Mouse (Mus musculus): ENCODE measurements around the gene Klhl2.

Klhl2 gene

GRCm38 (mm10) chr8:64764075-64764474, 85.7 kb downstream of the Klhl2 start:
- DNase-seq: no peak

DNA sequence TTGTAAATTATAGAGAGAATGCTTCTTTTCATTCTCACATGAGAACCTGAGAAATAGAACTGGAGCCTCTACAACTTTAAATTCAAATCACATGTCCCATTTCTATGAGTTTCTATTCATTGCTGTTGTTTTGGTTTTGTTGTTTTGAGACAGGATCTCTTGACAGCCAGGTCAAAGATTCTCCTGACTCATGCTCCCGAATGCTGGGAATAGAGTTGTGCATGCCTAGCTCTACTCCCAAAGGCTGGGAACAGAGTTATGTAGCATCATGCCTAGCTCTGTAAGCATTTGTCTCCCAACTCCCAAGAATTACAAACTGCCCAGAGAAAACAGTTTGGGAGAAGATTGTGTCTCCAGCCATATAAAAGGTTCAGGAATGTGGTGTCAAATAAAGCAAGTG, 87.1 kb downstream of the Klhl2 start:
- DNase-seq: no peak

DNA sequence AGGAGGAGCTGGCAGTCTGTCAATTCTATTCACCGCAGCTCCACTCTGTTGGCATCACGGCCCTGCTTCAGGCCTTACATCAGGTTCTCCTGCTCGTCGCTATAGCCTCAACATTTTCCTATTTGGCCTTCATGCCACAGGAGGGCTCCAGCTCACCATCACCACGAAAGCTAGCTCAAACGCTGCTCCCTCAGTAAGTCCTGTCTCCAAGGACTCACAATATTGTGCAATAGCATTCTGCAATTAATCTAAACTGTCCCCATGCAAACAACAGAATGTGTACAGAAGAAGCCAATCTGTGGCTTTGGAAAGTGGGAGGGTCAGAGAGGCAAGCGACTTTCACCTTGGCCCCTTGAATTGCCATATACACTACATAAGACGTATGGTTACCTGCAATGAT, 88.4 kb downstream of the Klhl2 start:
- peak; percentile 20 to 63 for DNase-seq

DNA sequence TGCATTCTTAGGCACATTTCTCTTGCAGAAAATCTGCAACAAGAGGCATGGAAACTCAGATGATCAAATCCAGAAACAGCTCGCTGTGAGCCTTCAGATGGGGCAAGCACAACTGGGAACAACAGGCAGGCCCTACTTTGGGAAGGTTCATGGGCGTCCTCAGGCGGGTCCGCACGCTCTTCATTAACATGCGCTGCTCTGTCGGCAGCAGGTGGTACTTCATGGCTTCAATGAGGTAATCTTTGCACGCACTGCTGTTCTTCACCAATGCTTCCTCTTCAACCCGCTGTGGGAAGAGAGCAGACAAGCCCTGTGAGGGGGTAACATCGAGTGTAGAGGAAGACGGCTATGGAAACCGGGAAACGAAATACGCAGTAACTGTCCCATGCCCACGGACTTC, 91.9 kb downstream of the Klhl2 start:
- no peak for DNase-seq

DNA sequence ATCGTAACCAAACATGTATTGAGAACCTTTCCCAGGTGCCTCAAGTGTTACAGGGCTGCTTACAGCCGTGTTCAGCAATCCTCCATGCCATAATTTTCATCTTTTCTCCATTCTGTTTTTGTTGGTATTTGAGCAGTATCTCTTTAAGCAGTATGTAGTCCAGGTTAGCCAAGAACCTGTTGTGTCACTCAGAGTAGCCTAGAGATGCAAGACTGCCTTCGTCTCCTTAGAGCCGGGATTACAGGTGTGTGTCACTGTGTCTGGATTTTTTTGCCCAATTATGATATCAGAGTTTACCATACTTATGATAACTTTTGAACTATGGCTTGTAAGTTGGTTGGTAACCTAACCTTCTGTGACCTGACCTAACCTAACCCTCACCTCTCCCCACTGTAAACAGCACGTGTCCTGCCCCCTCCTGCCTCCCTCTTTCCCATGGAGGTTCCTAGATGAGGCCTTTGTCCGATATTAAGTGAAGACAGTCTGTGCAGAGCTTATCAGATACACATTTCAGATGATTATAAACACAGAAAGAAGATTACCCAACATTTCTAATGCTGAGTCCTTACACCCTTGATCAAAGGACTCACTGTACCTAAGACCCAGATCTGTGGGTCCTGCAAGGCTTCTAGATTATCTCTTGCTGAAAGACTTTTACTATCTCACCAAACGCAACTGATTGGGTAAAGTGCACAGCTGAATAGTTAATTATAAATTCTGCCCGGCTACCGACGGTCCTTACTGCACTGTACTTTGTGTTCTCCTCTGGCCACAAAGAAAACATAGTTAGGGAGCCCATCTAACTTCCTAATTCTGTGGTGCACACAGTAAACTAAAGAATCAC, 103.4 kb downstream of the Klhl2 start:
- DNase-seq: no peak

DNA sequence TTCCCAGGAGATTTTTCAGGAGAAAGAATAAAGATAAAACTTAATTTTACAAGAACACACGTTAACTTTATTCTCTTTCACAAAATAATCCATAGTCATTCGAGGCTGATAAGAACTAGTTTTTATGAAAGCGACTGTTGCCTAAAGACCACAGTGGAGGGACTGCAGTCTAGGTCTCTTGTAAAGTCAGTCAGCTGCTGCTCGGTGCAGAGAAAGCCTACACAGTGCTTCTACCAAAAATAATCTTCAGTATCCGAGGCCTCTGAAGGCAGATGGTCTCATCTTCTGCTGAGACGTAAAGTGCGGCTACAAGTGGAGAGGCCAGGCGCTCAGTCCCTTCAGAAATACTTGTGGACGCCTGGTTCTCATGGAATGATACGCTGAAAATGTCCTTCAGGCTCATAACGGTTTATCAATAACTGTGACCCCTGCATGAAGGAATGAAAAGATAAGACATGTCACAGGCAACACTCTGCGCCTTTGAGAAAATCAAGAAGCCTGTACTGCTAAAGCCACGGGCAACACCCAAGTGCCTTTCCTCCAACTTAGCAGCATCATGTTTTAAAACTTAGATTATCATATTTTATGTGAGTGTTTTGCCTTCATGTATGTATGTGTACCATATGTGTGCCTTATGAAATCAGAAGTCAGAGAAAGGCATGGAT, 109.1 kb downstream of the Klhl2 start:
- no peak for DNase-seq

- DNase-seq: no peak
These were observed 110.9 kb downstream of the Klhl2 start for GRCm38 (mm10) chr8:64738916-64739315.

- DNase-seq: no peak
These were observed 113.0 kb downstream of the Klhl2 start for GRCm38 (mm10) chr8:64736767-64737323.

DNA sequence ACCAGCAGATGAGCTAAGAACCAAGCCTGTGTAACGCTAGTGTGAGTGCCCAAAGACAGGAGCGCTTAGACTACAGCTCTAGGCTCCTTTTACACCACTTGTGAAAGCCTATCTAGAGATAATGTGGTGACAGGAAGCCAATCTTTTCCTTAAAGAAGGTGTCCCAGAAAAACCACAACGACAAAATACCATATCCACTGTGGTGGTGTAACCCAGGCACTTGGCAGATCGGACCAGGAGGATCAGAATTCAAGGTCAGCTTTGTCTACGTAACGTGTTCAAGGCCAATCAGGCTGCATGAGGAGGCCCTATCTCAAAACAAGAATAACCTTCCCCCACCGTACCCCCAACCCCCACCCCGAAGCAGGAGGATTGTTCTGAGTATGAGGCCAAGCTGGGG, 114.7 kb downstream of the Klhl2 start:
- no peak for DNase-seq

GRCm38 (mm10) chr8:64733271-64733943, 116.4 kb downstream of the Klhl2 start, which contains the start of gene Msmo1:
Msmo1 (minus strand) TSS chr8:64733792.
- DNase-seq: peak; percentile 98

- DNase-seq: no peak
These were observed 117.2 kb downstream of the Klhl2 start for GRCm38 (mm10) chr8:64732596-64732995.

DNA sequence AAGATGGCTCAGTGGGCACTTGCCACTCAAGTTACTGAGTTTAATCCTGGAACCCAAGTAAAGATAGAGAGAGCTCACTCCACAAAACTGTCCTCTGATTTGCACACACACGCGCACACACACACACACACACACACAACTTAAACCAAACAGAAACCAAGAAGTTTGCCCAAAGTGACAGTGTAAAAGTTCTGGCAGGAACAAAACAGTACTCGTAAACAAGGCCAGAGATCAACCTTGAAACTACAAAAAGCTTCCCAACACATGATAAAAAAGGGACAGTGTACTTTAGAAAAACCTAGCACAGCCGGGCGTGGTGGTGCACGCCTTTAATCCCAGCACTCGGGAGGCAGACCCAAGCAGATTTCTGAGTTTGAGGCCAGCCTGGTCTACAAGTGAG, 121.7 kb downstream of the Klhl2 start:
- no peak for DNase-seq

DNA sequence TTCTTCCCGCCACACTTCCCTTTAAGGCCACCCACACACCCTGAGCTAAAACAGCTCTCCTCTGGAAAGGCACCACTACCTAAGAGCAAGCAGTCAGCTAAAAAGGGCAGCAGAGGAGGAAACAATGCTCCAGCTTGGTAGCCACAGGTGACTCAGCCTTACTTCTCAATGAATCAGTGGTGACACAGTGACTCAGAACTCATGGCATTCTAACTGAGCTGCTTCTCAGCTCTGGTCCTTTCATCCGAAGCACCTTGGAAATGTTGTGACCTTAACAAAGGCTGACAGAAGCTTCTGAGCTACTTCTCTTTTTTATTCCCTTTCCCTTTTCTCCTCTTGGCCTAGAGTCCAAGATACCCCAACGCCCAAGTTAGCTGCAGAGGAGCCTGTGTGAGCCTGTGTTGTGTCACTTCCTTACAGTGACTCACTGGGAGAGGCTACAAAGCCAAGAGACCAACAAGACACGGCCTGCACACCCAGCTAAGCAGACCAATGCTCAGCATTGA, 123.6 kb downstream of the Klhl2 start:
- no peak for DNase-seq

GRCm38 (mm10) chr8:64723206-64723605, 126.6 kb downstream of the Klhl2 start:
- DNase-seq: no peak

GRCm38 (mm10) chr8:64717868-64718267, 131.9 kb downstream of the Klhl2 start:
- no peak for DNase-seq

DNA sequence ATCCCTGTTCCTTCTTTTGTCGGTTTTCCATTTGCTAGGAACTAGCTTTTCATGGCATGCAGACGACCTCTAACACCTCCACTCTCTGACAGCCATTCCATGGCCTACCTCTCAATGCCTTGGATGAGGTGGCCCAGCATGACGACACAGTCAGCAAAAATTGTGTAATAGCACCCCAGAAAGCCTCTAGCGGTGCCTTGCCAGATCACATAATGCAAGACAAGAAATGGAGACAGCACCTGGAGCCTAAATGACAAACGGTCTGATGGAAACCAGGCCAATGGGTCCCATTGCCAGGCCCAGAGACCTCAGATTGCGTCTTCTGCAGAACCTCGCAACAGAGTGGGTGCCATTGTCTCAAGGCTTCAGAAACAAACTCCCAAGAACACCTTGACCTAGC, 137.3 kb downstream of the Klhl2 start:
- no peak for DNase-seq

- no peak for DNase-seq
These were observed 138.3 kb downstream of the Klhl2 start for GRCm38 (mm10) chr8:64711544-64711943.

DNA sequence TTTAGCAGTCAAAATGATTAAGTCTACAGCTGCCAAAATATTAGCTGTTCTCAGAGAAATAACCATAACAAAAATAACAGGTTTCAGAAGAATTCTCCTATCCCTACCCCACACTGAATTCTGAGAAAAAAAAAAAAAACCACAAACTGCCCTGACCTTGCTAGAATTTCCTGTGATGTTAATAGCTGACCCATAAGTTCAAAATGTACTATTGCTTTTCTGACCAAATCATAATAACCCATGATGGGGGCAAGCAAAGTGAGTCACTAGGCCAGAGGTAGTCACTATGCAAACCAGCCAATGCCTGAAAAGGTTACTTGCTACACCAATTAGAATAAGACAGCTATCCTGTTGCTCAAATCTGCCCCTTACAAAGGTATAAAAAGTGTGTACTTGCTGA, 142.3 kb downstream of the Klhl2 start:
- DNase-seq: no peak

DNA sequence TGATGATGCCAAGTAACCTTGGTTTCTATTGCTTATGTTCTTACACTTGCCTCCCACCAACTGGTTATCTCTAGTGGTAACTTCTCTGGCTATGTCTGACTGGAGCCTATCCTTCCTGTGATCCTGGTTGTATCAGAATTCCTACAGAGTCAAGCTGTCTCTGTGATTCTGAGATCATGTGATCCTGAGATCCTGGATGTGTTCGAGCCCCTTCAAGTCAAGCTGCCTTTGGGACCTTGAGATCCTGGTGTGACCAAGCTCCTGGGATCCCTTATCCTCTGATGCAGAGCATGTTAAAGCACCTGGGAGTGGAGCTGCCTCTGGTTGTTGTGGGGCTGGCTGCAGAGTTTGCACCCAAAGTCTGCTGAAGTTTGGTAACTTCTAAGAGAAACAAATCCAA, 146.6 kb downstream of the Klhl2 start:
- no peak for DNase-seq

- DNase-seq: peak; percentile 54
These were observed 157.1 kb downstream of the Klhl2 start, which contains the start of gene Cpe for GRCm38 (mm10) chr8:64692651-64693201. Cpe (minus strand) TSS chr8:64693054.

GRCm38 (mm10) chr8:64691591-64692401, 158.0 kb downstream of the Klhl2 start:
- no peak for DNase-seq

- DNase-seq: no peak
These were observed 159.0 kb downstream of the Klhl2 start for GRCm38 (mm10) chr8:64690845-64691244.
